ENCODE assay signal across 24 mouse cellular contexts in the genomic region with DNA sequence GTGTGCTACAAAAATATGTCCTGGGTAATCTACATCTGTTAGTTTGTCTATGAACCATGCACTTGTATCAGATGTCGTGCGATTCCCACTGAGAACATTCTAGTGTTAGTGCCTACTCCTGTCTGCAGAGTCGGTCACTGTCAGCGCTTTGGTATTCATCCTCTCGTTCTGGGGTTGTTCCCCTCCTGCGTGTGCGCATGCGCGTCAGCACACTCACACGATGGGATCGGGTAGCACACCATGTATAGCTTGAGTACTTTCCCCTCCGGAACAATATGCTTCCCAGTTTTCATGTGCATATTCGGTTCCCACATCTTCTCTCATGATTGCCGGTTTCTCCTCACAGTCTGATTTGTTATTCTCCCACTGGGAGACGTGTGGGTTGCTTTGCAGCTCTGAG. TPM values are rescaled to one million over a fixed set of nuclear protein-coding genes. Genes with fewer than 3 reads are reported as not detected.
A peak's percentile ranks its signal among the peaks of the same experiment; 100 is the strongest.
DNase-seq lines count a peak whose midpoint lies in the region; ATAC-seq lines count a peak whose summit lies in the region.
"Had no signal": no experiment of that assay in that cellular context is flagged by ENCODE, and none has a peak within 500 bp of the region (broad histone marks: within the 10 kb centered on the region; RNA-seq: fewer than 3 reads in every experiment).

No protein-coding gene starts in this region.

- H3K9ac ChIP-seq in hindbrain, embryonic 14.5 days, result no peak overlapping the region
- H3K9ac ChIP-seq: embryonic facial prominence, embryonic 13.5 days; embryonic facial prominence, embryonic 15.5 days; forebrain, embryonic 13.5 days; forebrain, embryonic 15.5 days; forebrain, postnatal 0 days had no signal

- ATAC-seq in hindbrain, embryonic 14.5 days (ENCODE audit: low FRiP score), result no peak
- ATAC-seq in erythroid progenitor cell, adult 5-6 weeks (replicated peaks; ENCODE audit: low FRiP score, poor library complexity, severe bottlenecking), result no peak
- ATAC-seq: activated CD4-positive, CD25-positive, alpha-beta regulatory T cell, adult 4 months; forebrain, embryonic 13.5 days; forebrain, embryonic 15.5 days; forebrain, postnatal 0 days; Patski had no signal

- H3K36me3 ChIP-seq in hindbrain, embryonic 14.5 days (replicated peaks; ENCODE audit: control insufficient read depth, insufficient read depth), result no peaks in the 10 kb centered on the region
- H3K36me3 ChIP-seq: embryonic facial prominence, embryonic 13.5 days; embryonic facial prominence, embryonic 15.5 days; forebrain, embryonic 15.5 days; G1E had no signal

- no peak overlapping the region for H3K4me2 ChIP-seq in hindbrain, embryonic 14.5 days (replicated peaks)
- H3K4me2 ChIP-seq: embryonic facial prominence, embryonic 13.5 days; embryonic facial prominence, embryonic 15.5 days; forebrain, embryonic 13.5 days; forebrain, embryonic 15.5 days had no signal

- peak; percentile 5 to 11 for DNase-seq in frontal cortex, postnatal 36 days (ENCODE audit: low spot score in 2 of 2)
- DNase-seq in frontal cortex, postnatal 10 days (ENCODE audit: low spot score in 2 of 2), result no peak
- DNase-seq in ES-CJ7 (ENCODE audit: low read depth, low spot score) (peak; percentile 65), R1 (ENCODE audit: low read depth, low spot score) (peak; percentile 84)
- DNase-seq in brain, adult 2 months (ENCODE audit: low read depth, low spot score), result peak; percentile 23
- DNase-seq in hindbrain, embryonic 14.5 days (ENCODE audit: low spot score), result no peak
- DNase-seq: adrenal gland, adult 8-10 months; adrenal gland, postnatal 14 days; adrenal gland, postnatal 36 days; cerebellum, adult 11-12 months; cerebellum, adult 2 months; cerebellum, adult 9-10 months; cerebellum, postnatal 10 days; cerebellum, postnatal 25 days; forebrain, postnatal 0 days had no signal

- no peak overlapping the region for H3K27ac ChIP-seq in hindbrain, embryonic 14.5 days
- H3K27ac ChIP-seq: embryonic facial prominence, embryonic 13.5 days; embryonic facial prominence, embryonic 15.5 days; forebrain, embryonic 13.5 days; forebrain, embryonic 15.5 days had no signal

- no peaks in the 10 kb centered on the region for H3K27me3 ChIP-seq in hindbrain, embryonic 14.5 days (ENCODE audit: control insufficient read depth, insufficient read depth, low read length)
- H3K27me3 ChIP-seq: embryonic facial prominence, embryonic 13.5 days; embryonic facial prominence, embryonic 15.5 days; forebrain, embryonic 13.5 days; forebrain, embryonic 15.5 days; Patski had no signal

- no peaks in the 10 kb centered on the region for H3K9me3 ChIP-seq in hindbrain, embryonic 14.5 days (ENCODE audit: control insufficient read depth, low read length)
- H3K9me3 ChIP-seq: embryonic facial prominence, embryonic 13.5 days; embryonic facial prominence, embryonic 15.5 days; forebrain, embryonic 13.5 days; forebrain, embryonic 15.5 days; G1E had no signal

- no peaks in the 10 kb centered on the region for H3K4me1 ChIP-seq in hindbrain, embryonic 14.5 days (replicated peaks; ENCODE audit: control insufficient read depth, insufficient read depth, low read length)
- H3K4me1 ChIP-seq: embryonic facial prominence, embryonic 13.5 days; embryonic facial prominence, embryonic 15.5 days; forebrain, embryonic 15.5 days had no signal

- no peak overlapping the region for H3K4me3 ChIP-seq in hindbrain, embryonic 14.5 days (replicated peaks; ENCODE audit: low read length)
- H3K4me3 ChIP-seq: embryonic facial prominence, embryonic 13.5 days; embryonic facial prominence, embryonic 15.5 days; erythroblast, embryonic 14.5 days; forebrain, embryonic 13.5 days; forebrain, embryonic 15.5 days had no signal

- 93% methylated on average over 15 of the region's 15 CpGs for WGBS in hindbrain, embryonic 14.5 days

RNA-seq across cellular contexts. Expression of a gene that starts 28.4 kb away (rescaled TPM):
- 17.7 and 17.8 TPM in 2 replicates for polyA plus RNA-seq in hindbrain, embryonic 14.5 days (2014; fragmentation: Nextera tagmentation; extraction: Ambion mirVana)
- under 0.01 TPM in 1 of 2 replicates, not detected in the other for total RNA-seq in erythroid progenitor cell, adult 5-6 weeks (2015; ENCODE audit: low replicate concordance)
- not detected in 2 replicates for total RNA-seq in erythroid progenitor cell, adult 5-6 weeks (2017; ENCODE audit: low replicate concordance)
- polyA plus RNA-seq: erythroblast, embryonic 14.5 days; G1E had no signal

Comparison
In these comparisons a context has a peak if more than half of its experiments do, and no peak if none do; other contexts are left out.
1. DNase-seq: peak in frontal cortex, postnatal 36 days (2 of 2), ES-CJ7 (single experiment), R1 (single experiment) and brain, adult 2 months (single experiment); none in frontal cortex, postnatal 10 days (0 of 2) and hindbrain, embryonic 14.5 days (single experiment).